Mouse (Mus musculus): ENCODE results near the gene Hoxc9. TPM values are rescaled to one million over a fixed set of nuclear protein-coding genes. Genes with fewer than 3 reads are reported as not detected.
A peak's percentile ranks its signal among the peaks of the same experiment; 100 is the strongest.

Hoxc9 gene
- total RNA-seq, 1 experiment = 0.54 TPM

DNA sequence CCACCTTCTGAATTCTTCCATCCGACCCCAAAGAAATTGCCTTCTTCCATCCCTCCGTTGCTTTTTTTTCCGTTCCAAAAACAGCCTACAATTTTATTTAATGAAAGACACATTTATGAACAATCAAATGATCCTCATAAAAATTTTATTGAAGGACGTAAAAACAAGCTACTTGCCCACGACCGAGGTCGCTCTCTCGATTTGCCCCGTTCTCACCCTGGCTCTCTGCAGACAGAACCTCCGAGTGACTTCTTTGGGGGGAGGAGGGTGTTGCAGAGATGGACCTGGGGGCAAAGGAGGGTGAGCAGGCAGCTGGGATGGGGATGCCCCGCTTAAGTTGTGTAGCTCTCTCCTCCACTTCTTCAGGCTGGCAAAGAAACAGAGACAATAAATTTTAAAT, 4.1 kb downstream of the Hoxc9 start:
- H3K9me3 ChIP-seq (ENCODE audit: control insufficient read depth, insufficient read depth, low read depth, low read length) = no peaks in the 10 kb centered on the region
- no peak overlapping the region for H3K4me3 ChIP-seq (ENCODE audit: insufficient read depth in 1 of 2, low read depth in 1 of 2, low read length in 2 of 2, poor library complexity in 1 of 2, severe bottlenecking in 1 of 2)
- TF ChIP-seq ZNF384 (IDR thresholded peaks at IDR 0.05; ENCODE audit: low read depth, low read length) (no peak), ZC3H11A (IDR thresholded peaks at IDR 0.05; ENCODE audit: borderline replicate concordance, low read depth, low read length) (no peak), CHD2 (IDR thresholded peaks at IDR 0.05; ENCODE audit: low read depth, low read length) (no peak), HCFC1 (IDR thresholded peaks at IDR 0.05; ENCODE audit: borderline replicate concordance, insufficient read depth, low read length) (no peak), MAFK (IDR thresholded peaks at IDR 0.05; ENCODE audit: insufficient read depth, low read depth, low read length) (no peak)
- H3K9ac ChIP-seq (ENCODE audit: insufficient read depth, low read depth, low read length, poor library complexity, severe bottlenecking) = no peak overlapping the region
- H3K4me1 ChIP-seq (ENCODE audit: control insufficient read depth in 2 of 2, insufficient read depth in 2 of 2, low read length in 2 of 2, poor library complexity in 1 of 2) = peaks cover 0 to 6% of the 10 kb centered on the region in 2 experiments; a peak in 1 of 4 replicates
- no peaks in the 10 kb centered on the region for H3K36me3 ChIP-seq (ENCODE audit: control insufficient read depth, insufficient read depth, low read length, poor library complexity, severe bottlenecking)
- H3K27ac ChIP-seq (ENCODE audit: insufficient read depth, low read depth, low read length, poor library complexity, severe bottlenecking) = no peak overlapping the region
- DNase-seq (ENCODE audit: low read depth, low spot score) = no peak
- in situ Hi-C loops (cut with MboI; ENCODE audit: low sequenced_read_pairs in 2 of 2, unreplicated experiment in 2 of 2) = loop anchor here in 1 of 2 experiments (10.0 to 25.0 kb wide), 3 partner anchors 56 to 332 kb away; partner anchors contain the start of genes Gpr84 and Hoxc13

DNA sequence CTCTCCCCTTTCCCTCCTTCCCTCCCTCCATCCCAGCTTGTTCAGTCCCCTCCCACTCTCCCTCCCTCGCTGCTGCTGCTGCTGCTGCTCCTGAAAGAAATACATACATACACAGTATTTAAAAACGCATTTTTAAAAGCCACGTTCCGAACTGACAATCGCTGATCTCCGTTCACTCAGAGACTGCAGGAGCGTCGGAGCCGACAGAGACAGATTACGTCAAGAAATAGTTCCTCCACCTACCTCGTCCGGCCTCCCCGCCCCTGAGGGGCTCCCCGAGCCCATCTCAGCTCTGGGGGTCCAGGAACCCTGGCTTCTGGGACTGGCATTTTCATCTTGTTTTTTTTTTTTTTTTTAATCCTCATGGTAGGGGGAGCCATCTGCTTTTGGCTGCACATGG, 4.7 kb downstream of the Hoxc9 start:
- Histone ChIP-seq H3K27ac (ENCODE audit: insufficient read depth, low read depth, low read length, poor library complexity, severe bottlenecking) (no peak overlapping the region), H3K4me1 (ENCODE audit: control insufficient read depth in 2 of 2, insufficient read depth in 2 of 2, low read length in 2 of 2, poor library complexity in 1 of 2) (peaks cover 0 to 4% of the 10 kb centered on the region in 2 experiments; a peak in 1 of 4 replicates), H3K4me3 (ENCODE audit: insufficient read depth in 1 of 2, low read depth in 1 of 2, low read length in 2 of 2, poor library complexity in 1 of 2, severe bottlenecking in 1 of 2) (peak overlapping the region; percentile 8 to 60; a peak in 3 of 4 replicates), H3K9ac (ENCODE audit: insufficient read depth, low read depth, low read length, poor library complexity, severe bottlenecking) (no peak overlapping the region), H3K9me3 (ENCODE audit: control insufficient read depth, insufficient read depth, low read depth, low read length) (no peaks in the 10 kb centered on the region), H3K36me3 (ENCODE audit: control insufficient read depth, insufficient read depth, low read length, poor library complexity, severe bottlenecking) (no peaks in the 10 kb centered on the region)
- no peak for TF ChIP-seq ZNF384 (IDR thresholded peaks at IDR 0.05; ENCODE audit: low read depth, low read length)
- TF ChIP-seq HCFC1 (IDR thresholded peaks at IDR 0.05; ENCODE audit: borderline replicate concordance, insufficient read depth, low read length) = no peak
- TF ChIP-seq MAFK (IDR thresholded peaks at IDR 0.05; ENCODE audit: insufficient read depth, low read depth, low read length) = no peak
- no peak for TF ChIP-seq CHD2 (IDR thresholded peaks at IDR 0.05; ENCODE audit: low read depth, low read length)
- no peak for TF ChIP-seq ZC3H11A (IDR thresholded peaks at IDR 0.05; ENCODE audit: borderline replicate concordance, low read depth, low read length)
- no peak for DNase-seq (ENCODE audit: low read depth, low spot score)
- in situ Hi-C loops (cut with MboI; ENCODE audit: low sequenced_read_pairs in 2 of 2, unreplicated experiment in 2 of 2) = loop anchor here in 1 of 2 experiments (10.0 to 25.0 kb wide), 3 partner anchors 56 to 331 kb away; partner anchors contain the start of genes Gpr84 and Hoxc13

DNA sequence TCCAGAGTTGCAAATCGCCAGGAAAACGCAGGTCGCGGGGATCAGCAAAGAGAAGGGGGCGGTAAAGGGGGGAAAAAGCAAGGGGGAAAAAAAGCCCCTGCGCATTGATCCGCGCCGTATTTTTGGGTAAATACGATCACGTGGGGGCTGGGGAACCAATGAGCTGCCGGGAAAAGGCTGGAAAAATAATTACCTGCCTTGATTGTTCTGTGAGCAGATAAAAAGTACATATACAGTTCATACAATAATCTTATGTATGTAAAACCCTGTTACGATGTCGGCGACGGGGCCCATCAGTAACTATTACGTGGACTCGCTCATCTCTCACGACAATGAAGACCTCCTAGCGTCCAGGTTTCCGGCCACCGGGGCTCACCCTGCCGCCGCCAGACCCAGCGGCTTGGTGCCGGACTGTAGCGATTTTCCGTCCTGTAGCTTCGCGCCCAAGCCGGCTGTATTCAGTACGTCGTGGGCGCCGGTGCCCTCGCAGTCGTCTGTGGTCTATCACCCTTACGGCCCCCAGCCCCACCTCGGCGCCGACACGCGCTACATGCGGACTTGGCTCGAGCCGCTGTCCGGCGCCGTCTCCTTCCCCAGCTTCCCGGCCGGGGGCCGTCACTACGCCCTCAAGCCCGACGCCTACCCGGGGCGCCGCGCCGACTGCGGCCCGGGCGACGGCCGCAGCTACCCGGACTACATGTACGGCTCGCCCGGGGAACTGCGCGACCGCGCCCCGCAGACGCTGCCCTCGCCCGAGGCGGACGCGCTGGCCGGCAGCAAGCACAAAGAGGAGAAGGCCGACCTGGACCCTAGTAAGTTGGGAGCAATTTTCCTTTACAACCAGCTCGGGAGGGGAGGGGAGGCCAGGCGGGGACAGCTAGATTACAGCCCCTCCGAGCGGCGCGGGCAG, 5.4 kb downstream of the Hoxc9 start:
- Histone ChIP-seq H3K27ac (ENCODE audit: insufficient read depth, low read depth, low read length, poor library complexity, severe bottlenecking) (no peak overlapping the region), H3K4me1 (ENCODE audit: control insufficient read depth in 2 of 2, insufficient read depth in 2 of 2, low read length in 2 of 2, poor library complexity in 1 of 2) (peaks cover 0 to 2% of the 10 kb centered on the region in 2 experiments; a peak in 1 of 4 replicates), H3K36me3 (ENCODE audit: control insufficient read depth, insufficient read depth, low read length, poor library complexity, severe bottlenecking) (no peaks in the 10 kb centered on the region), H3K9me3 (ENCODE audit: control insufficient read depth, insufficient read depth, low read depth, low read length) (no peaks in the 10 kb centered on the region), H3K4me3 (ENCODE audit: insufficient read depth in 1 of 2, low read depth in 1 of 2, low read length in 2 of 2, poor library complexity in 1 of 2, severe bottlenecking in 1 of 2) (peak overlapping the region; percentile 47 to 60), H3K9ac (ENCODE audit: insufficient read depth, low read depth, low read length, poor library complexity, severe bottlenecking) (peak overlapping the region; percentile 3; the same call in 1 of the 2 replicates)
- TF ChIP-seq HCFC1 (IDR thresholded peaks at IDR 0.05; ENCODE audit: borderline replicate concordance, insufficient read depth, low read length) (no peak), CHD2 (IDR thresholded peaks at IDR 0.05; ENCODE audit: low read depth, low read length) (0 out of 2 replicates have a peak, but pooled peaks have one; percentile 38)
- in situ Hi-C loops (cut with MboI; ENCODE audit: low sequenced_read_pairs in 2 of 2, unreplicated experiment in 2 of 2) = loop anchor here in 1 of 2 experiments (10.0 to 25.0 kb wide), 3 partner anchors 57 to 331 kb away; partner anchors contain the start of genes Gpr84 and Hoxc13
- peak; percentile 73 for DNase-seq (ENCODE audit: low read depth, low spot score)

DNA sequence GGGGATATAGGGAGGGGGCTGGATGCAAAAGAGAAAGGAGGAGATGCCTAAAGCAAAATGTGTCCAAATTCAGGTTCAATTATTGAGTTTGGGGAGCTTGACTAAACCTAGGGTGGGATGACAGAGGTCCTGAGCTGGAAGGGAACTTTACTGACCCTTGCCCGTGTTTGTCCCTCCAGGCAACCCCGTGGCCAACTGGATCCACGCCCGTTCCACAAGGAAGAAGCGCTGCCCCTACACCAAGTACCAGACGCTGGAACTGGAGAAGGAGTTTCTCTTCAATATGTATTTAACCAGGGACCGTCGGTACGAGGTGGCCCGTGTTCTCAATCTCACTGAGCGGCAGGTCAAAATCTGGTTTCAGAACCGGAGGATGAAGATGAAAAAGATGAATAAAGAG, 7.5 kb downstream of the Hoxc9 start:
- in situ Hi-C loops (cut with MboI; ENCODE audit: low sequenced_read_pairs in 2 of 2, unreplicated experiment in 2 of 2) = loop anchor here in 1 of 2 experiments (10.0 to 25.0 kb wide), 3 partner anchors 59 to 329 kb away; partner anchors contain the start of genes Gpr84 and Hoxc13
- TF ChIP-seq CHD2 (IDR thresholded peaks at IDR 0.05; ENCODE audit: low read depth, low read length) (no peak), ZC3H11A (IDR thresholded peaks at IDR 0.05; ENCODE audit: borderline replicate concordance, low read depth, low read length) (no peak), ZNF384 (IDR thresholded peaks at IDR 0.05; ENCODE audit: low read depth, low read length) (no peak), MAFK (IDR thresholded peaks at IDR 0.05; ENCODE audit: insufficient read depth, low read depth, low read length) (no peak), HCFC1 (IDR thresholded peaks at IDR 0.05; ENCODE audit: borderline replicate concordance, insufficient read depth, low read length) (no peak)
- Histone ChIP-seq H3K4me1 (ENCODE audit: control insufficient read depth in 2 of 2, insufficient read depth in 2 of 2, low read length in 2 of 2, poor library complexity in 1 of 2) (no peaks in the 10 kb centered on the region), H3K4me3 (ENCODE audit: insufficient read depth in 1 of 2, low read depth in 1 of 2, low read length in 2 of 2, poor library complexity in 1 of 2, severe bottlenecking in 1 of 2) (no peak overlapping the region), H3K36me3 (ENCODE audit: control insufficient read depth, insufficient read depth, low read length, poor library complexity, severe bottlenecking) (no peaks in the 10 kb centered on the region), H3K9ac (ENCODE audit: insufficient read depth, low read depth, low read length, poor library complexity, severe bottlenecking) (no peak overlapping the region), H3K9me3 (ENCODE audit: control insufficient read depth, insufficient read depth, low read depth, low read length) (no peaks in the 10 kb centered on the region), H3K27ac (ENCODE audit: insufficient read depth, low read depth, low read length, poor library complexity, severe bottlenecking) (no peak overlapping the region)
- DNase-seq (ENCODE audit: low read depth, low spot score) = no peak

Measured in ES-E14 (cell line).